Mouse (Mus musculus) hindbrain, embryonic 13.5 days (tissue): ENCODE data around the gene Tmem130. TPM values are rescaled to one million over a fixed set of nuclear protein-coding genes. Genes with fewer than 3 reads are reported as not detected.
A peak's percentile ranks its signal among the peaks of the same experiment; 100 is the strongest.

Source experiments
- ATAC-seq: fragments of 200-750 bp; cut with Nextera tagmentation; 2 replicates; pipeline ENCODE4 v1.8.0; 2017; ENCODE audit warnings: moderate TSS enrichment; ENCODE audit not compliant: low FRiP score
- H3K27ac ChIP-seq: fragments of 300-500 bp; sonication (generic); 2 replicates; pipeline ENCODE4 v1.5.1; 2015; ENCODE audit warnings: inconsistent platforms, mild to moderate bottlenecking, moderate library complexity
- H3K27me3 ChIP-seq: fragments of 300-500 bp; sonication (generic); 2 replicates; pipeline ENCODE4 v1.6.1; 2015; ENCODE audit warnings: mild to moderate bottlenecking, inconsistent platforms
- H3K36me3 ChIP-seq: fragments of 300-500 bp; sonication (generic); 2 replicates; pipeline ENCODE4 v1.6.1; 2015; ENCODE audit warnings: mild to moderate bottlenecking, inconsistent platforms
- H3K4me1 ChIP-seq: fragments of 300-500 bp; sonication (generic); replicated peaks from 2 replicates; pipeline ENCODE4 v1.6.1; 2015; ENCODE audit warnings: inconsistent platforms
- H3K4me2 ChIP-seq: fragments of 300-500 bp; sonication (generic); 2 replicates; pipeline ENCODE4 v1.6.1; 2015; ENCODE audit warnings: inconsistent platforms, mild to moderate bottlenecking, moderate library complexity
- H3K4me3 ChIP-seq: fragments of 300-500 bp; sonication (generic); 2 replicates; pipeline ENCODE4 v1.5.1; 2015; ENCODE audit warnings: mild to moderate bottlenecking, inconsistent platforms
- H3K9ac ChIP-seq: fragments of 300-500 bp; sonication (generic); 2 replicates; pipeline ENCODE4 v1.6.1; 2015; ENCODE audit warnings: mild to moderate bottlenecking, inconsistent platforms
- H3K9me3 ChIP-seq: fragments of 300-500 bp; sonication (generic); 2 replicates; pipeline ENCODE4 v1.6.1; 2016; ENCODE audit warnings: inconsistent platforms
- WGBS: fragments of 180-500 bp; shearing (Covaris S2); methylation state at CpG from one replicate; pipeline ENCODE4 v1.1.7; 2015; 5-methylcytosine and 5-hydroxymethylcytosine counted together
- polyA plus RNA-seq: library from polyadenylated mRNA; unstranded; fragments of >200 nt; fragmentation: Nextera tagmentation; extraction: Ambion mirVana; gene quantifications from 2 replicates; pipeline ENCODE4 v1.2.1, GENCODE M21; 2015

Gene Tmem130
- polyA plus RNA-seq, 1 experiment from 2014 or later = 196 TPM

- Histone ChIP-seq H3K4me1 (peaks cover 29% of the 10 kb centered on the region), H3K27ac (0 out of 2 replicates have a peak overlapping the region, but pooled peaks have one; percentile 26), H3K9ac (no peak overlapping the region), H3K9me3 (no peaks in the 10 kb centered on the region), H3K27me3 (no peaks in the 10 kb centered on the region), H3K4me2 (no peak overlapping the region), H3K36me3 (no peaks in the 10 kb centered on the region), H3K4me3 (no peak overlapping the region)
- WGBS = 44% methylated on average over 4 of the region's 4 CpGs
- ATAC-seq = no peak
Observed at GRCm38 (mm10) chr5:144688371-144688770, 73.2 kb downstream of the Tmem130 start.

Other genes starting within 250 kb of the Tmem130 start
- gene Nptx2, start 215.9 kb downstream of the Tmem130 start, polyA plus RNA-seq = 2.4 and 2.7 TPM in 2 replicates
- 72.1 and 72.8 TPM in 2 replicates for gene Trrap, start 5.9 kb upstream of the Tmem130 start, polyA plus RNA-seq
- gene Smurf1, start 204.0 kb upstream of the Tmem130 start, polyA plus RNA-seq = 28.2 and 28.4 TPM in 2 replicates